Mouse (Mus musculus) kidney, postnatal 10 days (tissue): ENCODE results near the gene Snx20.

Experiments
- DNase-seq: peaks from one replicate; pipeline ENCODE4 v3.0.0; 2021; ENCODE audit warnings: mixed read lengths

Snx20 gene

DNA sequence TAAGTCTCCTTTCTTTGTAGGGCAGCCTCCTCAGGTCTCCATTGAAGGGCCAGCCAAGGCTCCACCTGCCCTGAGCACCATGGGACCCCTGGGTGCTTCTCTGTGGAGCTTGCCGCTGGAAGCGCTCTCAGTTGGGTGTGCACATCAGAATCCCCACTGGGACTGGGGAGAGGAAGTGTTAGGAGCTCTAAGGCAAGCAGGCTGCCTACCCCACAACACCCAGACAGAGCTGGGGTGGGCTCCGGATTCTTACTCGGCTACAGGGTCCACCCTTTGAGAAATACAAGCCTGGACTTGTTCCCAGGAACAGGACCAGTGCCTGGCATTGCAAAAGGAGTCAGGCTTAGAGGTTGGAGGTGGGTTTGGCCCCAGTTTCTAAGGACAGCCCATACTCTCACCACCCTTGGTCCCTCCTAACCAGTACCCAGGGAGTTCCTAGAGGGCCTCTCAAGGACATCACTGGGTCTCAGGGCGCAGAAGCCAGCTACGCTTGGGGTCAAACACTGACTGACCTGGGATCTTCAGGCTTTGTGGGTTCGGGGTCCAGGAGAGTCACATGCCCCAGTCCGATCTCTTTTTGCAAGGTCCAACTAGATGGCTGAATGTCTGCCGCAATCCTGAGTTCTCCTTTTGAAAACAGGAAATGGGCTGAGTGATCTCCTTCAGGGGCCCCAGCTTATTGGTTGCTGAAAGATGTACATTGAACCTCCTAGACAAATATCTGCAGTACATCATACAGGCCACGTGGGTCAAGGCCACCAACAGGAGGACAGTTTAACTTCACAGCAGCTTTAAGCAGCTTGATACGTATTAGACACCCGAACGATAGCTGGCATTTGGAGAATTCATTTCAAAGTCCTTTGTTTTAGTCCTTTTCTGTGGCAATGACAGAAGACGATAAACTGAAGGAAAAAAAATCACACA is at the start of gene Snx20:
TSS of gene Snx20 (minus strand) at position 655 of the 924 bp plus-strand sequence.
- DNase-seq, result no peak

DNA sequence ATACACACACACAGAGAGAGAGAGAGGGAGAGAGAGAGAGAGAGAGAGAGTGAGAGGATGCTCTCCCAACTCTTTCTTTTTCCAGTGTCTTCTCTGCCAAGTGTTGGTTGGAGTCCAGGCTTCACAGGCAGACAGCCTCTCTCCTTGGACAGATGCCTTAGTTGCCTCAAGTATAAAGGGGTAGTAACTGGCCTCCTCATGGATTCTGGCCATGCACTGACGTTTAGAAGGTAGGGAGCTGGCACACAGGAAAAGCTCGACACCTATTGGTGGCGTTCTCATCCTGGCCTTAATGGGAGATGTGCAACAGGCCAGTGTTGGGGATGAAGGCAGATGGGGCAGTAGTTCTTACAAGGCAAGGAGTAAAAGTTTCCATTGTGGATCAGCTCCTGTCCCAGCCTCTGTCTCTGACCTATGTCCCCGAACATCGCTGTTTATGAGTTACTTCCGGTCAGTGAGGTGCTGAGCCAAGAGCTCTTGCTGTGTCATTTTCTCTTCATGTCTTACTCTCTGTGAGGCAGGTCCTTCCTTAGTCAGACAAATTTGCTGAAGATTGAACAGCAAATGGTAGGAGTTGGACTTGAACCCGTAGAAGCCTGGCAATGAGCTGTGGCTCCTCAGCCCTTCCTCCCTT is 47.8 kb upstream of the Snx20 start:
- no peak for DNase-seq

GRCm38 (mm10) chr8:88681046-88681445 is 45.1 kb upstream of the Snx20 start:
- no peak for DNase-seq

GRCm38 (mm10) chr8:88680566-88680965 is 44.6 kb upstream of the Snx20 start:
- no peak for DNase-seq

DNA sequence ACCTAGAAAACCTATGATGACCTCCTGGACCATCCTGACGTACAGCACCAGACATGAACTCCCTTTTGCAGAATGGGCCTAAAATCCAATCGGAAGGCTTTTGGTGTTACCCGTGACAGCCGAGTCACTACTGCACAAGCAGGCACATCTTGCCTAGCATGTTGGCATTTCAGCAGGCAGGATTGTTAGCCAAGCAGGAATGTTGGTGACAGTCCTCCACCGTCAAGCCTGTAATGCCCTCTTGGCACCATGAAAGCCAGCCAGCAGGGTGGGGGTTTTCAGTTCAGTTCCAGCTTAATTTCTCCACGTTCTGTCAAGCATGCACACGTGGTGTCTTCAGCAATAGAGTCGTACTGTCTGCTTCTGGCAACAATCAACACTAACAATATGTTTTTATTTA is 41.1 kb upstream of the Snx20 start:
- DNase-seq, result no peak

GRCm38 (mm10) chr8:88675372-88676165 is 39.6 kb upstream of the Snx20 start:
- DNase-seq, result no peak

DNA sequence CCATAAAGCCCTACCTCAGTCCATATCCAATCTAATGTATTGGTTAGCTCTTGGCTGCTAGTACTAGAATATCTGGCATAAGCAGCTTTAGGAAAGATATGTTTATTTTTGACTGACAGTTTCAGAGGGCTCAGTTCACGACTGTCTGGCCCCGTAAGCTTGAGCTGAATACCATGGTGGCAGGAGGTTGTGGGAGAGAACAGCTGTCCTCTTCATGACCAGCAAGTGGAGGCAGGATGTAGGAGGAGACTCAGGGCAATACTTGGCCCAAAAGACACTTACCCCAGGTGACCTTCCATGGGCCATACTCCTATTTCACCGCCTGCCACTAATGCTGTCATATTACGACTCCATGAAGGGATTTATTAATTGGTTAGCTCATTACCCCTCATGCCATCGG is 37.9 kb upstream of the Snx20 start:
- DNase-seq, result no peak

- no peak for DNase-seq
These were observed 35.6 kb upstream of the Snx20 start for GRCm38 (mm10) chr8:88671575-88671974.

DNA sequence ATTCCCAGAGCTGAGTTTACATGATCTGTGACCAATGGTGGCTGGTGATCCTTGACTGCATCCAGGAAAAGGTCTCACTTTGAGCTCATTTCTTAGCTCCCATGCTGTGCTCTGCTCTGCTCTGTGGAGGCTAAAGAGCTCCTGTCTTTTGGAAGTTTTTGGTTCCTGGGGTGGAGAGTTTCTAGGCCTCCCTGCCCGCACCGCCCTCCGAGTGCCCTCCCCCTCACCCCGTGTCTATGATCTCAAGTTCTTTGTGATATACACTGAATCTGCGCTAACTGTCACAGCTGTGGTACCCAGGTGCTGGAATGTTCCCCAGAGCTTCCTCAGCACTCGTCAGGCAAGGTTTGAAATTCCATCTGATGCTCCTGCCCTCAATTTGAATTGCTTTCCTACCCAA is 34.9 kb upstream of the Snx20 start:
- no peak for DNase-seq

- no peak for DNase-seq
These were observed 32.6 kb upstream of the Snx20 start for GRCm38 (mm10) chr8:88668400-88669086.

- peak; percentile 38 for DNase-seq
These were observed 30.5 kb upstream of the Snx20 start for GRCm38 (mm10) chr8:88666435-88666834.

DNA sequence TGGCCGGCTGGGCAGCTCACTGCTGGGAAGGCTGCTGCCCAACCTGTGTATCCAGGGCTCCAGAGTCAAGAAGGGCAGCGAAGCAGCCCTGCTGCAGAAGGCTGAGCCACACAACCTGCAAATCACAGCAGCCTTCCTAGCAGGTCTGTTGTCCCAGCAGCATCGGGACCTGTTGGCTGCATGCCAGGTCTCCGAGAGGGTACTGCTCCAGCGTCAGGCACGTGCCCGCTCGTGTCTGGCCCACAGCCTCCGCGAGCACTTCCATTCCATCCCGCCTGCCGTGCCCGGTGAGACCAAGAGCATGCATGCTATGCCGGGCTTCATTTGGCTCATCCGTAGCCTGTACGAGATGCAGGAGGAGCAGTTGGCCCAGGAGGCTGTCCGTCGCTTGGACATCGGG is 29.0 kb upstream of the Snx20 start:
- peak; percentile 68 for DNase-seq

GRCm38 (mm10) chr8:88664121-88664520 is 28.2 kb upstream of the Snx20 start:
- peak; percentile 70 for DNase-seq

GRCm38 (mm10) chr8:88662401-88662821 is 26.5 kb upstream of the Snx20 start:
- no peak for DNase-seq

DNA sequence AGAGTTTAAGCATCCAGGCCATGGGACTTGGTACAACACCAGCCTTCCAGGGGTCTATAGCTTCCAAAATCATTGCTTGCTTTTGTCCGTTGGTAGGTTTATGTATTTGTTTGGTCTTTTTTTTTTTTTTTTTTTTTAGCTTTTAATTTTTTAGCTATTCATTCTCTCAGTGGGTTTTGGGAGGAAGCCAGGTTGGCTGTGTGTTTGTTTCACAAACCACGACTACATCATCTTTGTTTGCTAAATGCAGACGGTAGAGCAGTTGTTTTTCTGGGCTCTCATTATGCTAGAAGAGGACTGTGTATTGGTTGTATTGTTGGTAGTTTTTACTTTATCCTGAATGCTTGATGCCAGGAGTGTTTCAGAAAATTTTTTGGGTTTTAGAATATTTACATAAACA is 23.9 kb upstream of the Snx20 start:
- no peak for DNase-seq

DNA sequence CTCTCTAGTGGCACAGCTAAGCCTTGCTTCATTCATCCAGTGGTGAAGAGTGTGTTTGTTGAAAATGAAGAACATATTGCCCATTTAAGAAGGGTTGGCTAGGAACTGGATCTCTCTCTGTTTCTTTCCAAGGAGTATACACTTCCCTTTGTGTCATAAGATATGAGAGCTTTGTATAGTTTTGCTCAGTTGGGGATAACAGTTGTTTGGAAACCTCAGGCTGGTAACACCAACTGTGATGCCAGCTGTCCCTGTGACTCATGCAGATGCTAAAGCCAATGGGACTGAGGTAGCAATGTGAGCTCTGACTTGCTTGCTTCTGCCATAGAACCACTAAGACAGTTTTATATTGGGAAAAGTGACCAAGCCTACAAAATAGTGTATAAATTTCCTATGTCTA is 19.4 kb upstream of the Snx20 start:
- no peak for DNase-seq

GRCm38 (mm10) chr8:88651122-88651521 is 15.2 kb upstream of the Snx20 start:
- DNase-seq, result peak; percentile 28

GRCm38 (mm10) chr8:88650016-88650708 is 14.2 kb upstream of the Snx20 start:
- DNase-seq, result no peak

DNA sequence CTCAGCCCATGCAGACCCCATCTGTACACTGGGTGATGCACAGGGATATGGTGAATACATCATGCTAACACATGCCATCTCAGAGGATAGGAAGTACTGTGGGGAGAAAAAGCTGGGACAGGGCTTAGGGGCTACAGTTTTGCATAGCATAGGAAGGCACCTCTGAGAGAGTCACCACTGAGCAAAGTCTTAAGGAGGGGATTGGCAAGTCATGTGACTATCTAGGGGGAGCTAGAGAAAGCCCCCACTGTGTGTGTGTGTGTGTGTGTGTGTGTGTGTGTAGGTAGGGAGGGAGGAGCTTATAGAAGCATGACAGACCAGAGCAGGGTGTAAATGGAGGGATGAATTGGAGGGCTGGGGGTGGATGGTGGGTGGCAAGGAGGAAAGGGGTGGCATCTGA is 12.4 kb upstream of the Snx20 start:
- DNase-seq, result no peak

- peak; percentile 91 for DNase-seq
These were observed 11.2 kb upstream of the Snx20 start, which contains the start of gene Nod2 for GRCm38 (mm10) chr8:88646837-88647778. Gene Nod2, plus strand, starts transcription at chr8:88647315.
